Mouse (Mus musculus) lung, adult 18-20 months (tissue): ENCODE data around the gene Rnf38.

Experiments used
- DNase-seq, 2 experiments: peaks; one replicate each; pipeline ENCODE4 v3.0.0; 2022; ENCODE audit warnings: mixed read lengths in 2 of 2

The Rnf38 gene

DNA sequence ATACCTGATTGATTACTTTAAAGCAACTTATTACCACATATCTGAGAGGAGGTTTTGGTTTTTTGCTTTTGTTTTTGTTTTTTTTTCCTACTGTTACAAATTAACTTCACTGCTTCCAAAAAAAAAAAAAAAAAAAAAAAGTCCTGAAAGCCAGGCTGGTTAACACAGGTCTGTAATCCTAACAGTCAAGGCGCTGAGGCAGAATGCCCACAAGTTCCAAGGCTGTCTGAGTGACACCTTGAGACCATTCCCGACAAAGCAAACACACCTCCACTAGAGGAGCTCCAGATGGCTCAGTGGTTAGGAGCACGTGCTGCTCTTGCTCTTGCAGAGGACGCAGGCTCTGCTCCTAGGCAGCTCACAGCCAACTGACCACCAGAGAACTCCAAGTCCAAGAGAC lies 10.1 kb downstream of the Rnf38 start:
- peak in 1 of 2 experiments; percentile 15 for DNase-seq

- no peak for DNase-seq
Observed at GRCm38 (mm10) chr4:44216797-44217442, 16.7 kb downstream of the Rnf38 start.

- peak in 1 of 2 experiments; percentile 36 for DNase-seq
Observed at GRCm38 (mm10) chr4:44199968-44200367, 33.6 kb downstream of the Rnf38 start.

- DNase-seq: no peak
Observed at GRCm38 (mm10) chr4:44187431-44187830, 46.2 kb downstream of the Rnf38 start.

DNA sequence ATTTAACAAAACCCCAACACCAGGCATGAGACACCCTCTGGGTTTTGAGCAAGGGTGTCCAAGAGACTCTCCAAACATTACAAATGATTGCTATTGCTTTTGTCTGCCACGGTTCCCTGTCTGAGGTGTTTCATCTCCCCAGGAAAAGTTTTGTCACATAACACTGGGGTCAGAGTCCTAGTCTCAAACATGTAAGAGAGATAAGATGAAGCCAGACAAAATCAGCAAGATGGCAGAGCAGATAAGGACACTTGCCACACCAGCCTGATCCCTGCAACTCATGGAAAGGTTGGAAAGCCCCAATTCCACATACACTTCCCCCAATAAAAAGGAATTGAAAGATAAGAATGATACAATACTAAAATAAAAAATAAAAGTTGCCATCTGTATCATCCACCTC lies 49.7 kb downstream of the Rnf38 start:
- DNase-seq: no peak

DNA sequence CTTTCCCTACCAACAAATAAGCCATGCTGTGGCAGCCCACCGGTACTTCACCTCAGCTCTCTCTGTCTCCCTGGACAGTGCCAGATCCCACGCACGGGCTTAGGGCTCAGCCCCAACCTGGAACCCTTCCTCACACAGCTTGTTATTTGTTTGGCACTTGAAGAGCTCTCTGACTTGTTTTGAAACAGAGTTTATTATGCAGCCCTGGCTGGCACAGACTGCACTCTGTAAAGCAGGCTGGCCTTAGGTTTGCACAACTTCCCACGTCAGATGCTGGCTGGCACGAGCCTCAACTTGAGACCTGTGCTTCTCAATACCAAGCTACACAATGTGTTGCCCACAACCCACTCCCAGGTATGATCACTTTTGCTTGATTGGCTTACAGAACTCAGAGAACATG lies 53.8 kb downstream of the Rnf38 start:
- DNase-seq: peak; percentile 65 to 77

DNA sequence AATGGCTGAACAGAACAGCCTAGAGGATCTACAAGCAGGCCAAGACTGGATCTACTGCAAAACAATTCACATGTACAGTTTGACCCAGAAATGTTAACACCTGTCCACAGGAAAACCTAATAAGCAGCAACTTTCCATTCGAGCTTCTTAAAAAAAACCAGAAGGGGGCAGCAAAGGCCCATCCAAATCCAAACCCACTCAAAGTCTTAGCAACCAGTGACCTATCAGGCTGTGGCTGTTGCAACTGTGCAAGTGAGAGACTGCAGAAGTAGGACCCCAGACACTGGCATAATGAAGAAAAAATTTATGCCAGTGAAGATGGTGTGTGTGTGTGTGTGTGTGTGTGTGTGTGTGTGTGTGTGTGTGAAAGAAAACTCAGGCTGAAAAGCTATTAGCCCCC lies 60.4 kb downstream of the Rnf38 start:
- peak; percentile 32 to 61 for DNase-seq

DNA sequence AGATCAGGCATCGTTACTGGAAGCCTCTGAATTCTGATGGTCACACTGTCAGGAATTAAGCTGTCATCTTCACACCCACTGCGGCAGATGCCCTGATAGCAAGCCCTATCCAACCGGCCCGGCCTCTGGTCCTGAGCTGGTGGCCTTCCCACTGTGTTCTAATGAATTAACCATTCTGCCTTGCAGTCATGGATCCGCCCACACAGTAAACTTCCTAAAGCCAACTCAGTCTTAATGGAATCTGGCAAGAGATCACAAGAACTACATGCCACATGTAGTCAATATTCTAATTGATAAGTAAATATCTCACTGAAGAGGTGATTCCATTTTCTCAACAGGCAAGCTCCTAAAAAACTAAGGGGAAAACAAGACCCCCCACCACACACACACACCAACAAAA lies 60.9 kb downstream of the Rnf38 start:
- DNase-seq: no peak

- no peak for DNase-seq
Observed at GRCm38 (mm10) chr4:44169884-44170283, 63.7 kb downstream of the Rnf38 start.

DNA sequence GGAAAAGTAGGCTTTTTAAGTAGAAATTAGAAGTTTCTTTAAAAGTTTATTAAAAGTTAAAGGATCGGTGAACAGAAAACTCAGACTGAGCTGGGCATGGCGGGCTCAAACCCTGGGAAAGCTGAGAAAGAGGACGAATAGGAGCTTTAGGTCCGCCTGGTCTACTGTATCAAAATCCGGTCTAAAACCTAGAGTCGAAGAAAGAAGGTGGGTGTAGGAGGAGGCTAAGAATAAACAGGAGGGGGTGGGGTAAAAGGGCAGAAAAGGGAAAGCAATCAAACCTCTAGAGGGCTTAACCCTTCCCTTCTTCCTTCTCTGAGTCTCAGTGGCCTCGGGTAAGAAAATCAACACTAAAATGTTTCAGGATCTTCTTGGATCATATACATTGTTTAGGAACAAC lies 64.8 kb downstream of the Rnf38 start:
- no peak for DNase-seq

GRCm38 (mm10) chr4:44168231-44168647 lies 65.3 kb downstream of the Rnf38 start:
- peak; percentile 97 to 98 for DNase-seq

DNA sequence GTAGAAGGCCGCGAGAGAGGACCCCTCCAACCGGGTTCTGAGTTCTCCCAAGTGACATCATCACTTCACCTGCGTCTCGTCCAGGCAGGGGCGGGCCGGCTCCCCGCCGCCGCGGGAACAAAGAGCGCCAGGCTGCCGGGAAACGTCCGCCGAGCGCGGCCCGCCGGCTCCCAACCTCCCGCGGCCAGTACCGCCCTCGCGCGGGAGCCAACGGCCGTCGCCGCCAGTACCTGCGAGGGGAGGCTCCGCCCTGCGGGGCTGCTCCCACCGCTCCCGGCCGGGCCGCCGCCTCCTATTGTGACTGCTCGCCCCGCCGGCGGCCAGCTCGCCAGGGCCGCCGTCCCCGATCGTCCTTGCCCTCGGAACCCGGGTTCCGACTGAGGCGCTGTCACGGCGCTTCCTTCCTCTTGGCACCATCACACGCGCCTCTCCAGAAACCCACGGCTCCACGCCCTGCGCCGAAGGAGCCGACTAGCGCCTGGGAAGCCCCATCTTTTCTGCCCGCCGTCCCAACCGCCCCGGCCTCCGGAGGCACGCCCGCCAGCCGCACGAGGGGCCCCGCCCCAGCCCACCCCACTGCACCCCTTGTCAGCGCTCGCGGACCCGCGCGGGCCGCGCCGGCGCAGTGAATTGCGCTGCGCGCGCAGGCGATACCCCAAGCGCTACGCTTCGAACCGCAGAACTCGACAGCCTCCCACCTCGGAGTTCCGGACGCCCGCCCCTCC lies 66.0 kb downstream of the Rnf38 start:
- DNase-seq: peak; percentile 82 to 88

- DNase-seq: no peak
Observed at GRCm38 (mm10) chr4:44166702-44167396, 66.7 kb downstream of the Rnf38 start.

GRCm38 (mm10) chr4:44164621-44165020 lies 69.0 kb downstream of the Rnf38 start:
- DNase-seq: no peak

- no peak for DNase-seq
Observed at GRCm38 (mm10) chr4:44163034-44163433, 70.6 kb downstream of the Rnf38 start.

GRCm38 (mm10) chr4:44160990-44161689 lies 72.4 kb downstream of the Rnf38 start:
- DNase-seq: no peak

DNA sequence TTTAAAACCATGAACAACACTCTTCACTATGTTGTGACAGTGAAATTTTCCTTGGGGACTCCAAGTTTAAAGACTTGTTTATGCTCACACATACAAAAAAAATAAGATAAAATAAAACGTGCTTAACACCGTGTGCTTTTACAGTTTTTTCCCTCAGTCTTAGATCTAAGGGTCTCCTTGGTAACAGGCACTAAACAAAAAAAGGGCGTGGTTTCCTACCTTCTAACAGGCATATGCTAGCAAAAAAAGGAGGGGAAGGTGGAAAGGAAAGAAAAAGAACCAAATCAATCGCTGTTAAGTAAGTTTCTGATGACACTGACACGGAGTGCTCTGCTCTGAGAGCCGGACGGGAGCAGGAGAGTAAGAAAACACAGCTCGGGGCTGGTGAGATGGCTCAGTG lies 73.8 kb downstream of the Rnf38 start:
- no peak for DNase-seq

DNA sequence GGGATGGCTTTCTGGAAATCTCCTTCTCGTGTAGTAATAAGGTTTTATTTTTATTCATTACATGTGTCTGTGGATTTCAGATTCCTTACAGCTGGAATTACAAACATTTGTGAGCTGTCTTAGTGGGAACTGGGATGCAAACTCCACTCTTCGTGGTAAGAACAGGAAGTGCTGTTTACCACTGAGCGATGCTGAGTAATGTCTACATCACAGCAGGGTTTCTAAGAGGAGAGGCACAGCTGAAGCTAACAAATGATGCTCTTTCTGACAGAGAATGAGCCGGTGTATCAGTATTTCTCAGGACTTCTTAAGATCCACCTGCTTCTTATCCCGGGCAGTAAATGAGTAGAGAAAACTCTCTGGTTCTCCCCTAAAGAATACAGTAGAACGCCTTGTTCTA lies 77.1 kb downstream of the Rnf38 start:
- DNase-seq: no peak

GRCm38 (mm10) chr4:44154884-44155283 lies 78.7 kb downstream of the Rnf38 start:
- no peak for DNase-seq

GRCm38 (mm10) chr4:44152904-44153303 lies 80.7 kb downstream of the Rnf38 start:
- DNase-seq: no peak

DNA sequence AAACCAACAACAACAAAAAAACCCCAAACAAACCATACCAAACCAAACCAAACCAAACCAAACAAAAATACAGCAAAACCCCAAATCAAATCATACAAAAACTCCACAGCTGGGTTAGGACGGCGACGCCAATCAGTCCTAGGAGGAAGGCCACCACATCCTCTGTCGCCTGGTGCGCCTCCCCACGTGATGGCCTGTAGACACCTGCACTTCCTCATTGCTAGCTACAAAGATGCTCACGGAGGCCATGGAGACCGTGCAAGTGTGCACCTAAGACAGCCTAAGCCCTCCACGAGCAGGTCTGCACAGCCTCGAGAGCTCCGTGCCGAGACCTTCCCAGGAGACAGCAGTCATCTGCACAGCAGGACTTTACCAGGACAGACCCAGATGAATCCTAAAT lies 106.8 kb downstream of the Rnf38 start:
- no peak for DNase-seq

DNA sequence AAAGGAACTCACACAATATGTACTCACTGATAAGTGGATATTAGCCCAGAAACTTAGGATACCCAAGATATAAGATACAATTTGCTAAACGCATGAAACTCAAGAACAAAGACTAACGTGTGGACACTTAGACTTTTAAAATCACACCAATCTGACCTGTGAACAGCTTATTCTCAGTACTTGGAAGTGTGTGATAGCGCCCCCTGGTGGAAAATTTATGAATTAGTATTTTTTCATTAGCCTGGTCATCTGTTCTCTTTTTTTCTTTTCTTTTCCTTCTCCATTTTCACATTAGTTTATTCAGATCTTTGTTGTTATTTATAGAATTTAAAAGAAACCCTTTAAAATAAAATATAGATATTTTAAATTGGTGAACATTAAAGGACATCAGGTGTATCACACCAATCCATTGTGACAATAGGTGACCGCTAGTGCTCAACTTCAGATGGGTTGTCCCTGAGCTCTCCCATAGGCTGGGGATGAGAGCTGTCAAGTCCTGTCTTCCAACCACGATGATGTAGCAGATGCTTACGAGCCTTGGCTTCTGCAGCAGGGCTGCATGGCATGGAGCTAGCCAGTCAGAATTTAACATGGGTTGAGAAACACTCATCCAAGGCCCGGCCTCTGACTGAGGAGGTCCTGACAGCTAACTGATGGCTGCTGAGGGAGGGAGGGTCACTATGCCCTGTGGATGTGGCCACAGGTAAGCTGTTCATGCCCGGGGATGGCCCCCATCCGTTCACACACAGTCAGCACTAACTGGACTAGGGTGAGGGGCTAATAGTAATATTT lies 114.0 kb downstream of the Rnf38 start:
- peak in 1 of 2 experiments; percentile 30 for DNase-seq
